Mouse (Mus musculus): ENCODE results near the gene Clstn2.

Clstn2 gene

GRCm38 (mm10) chr9:97672681-97673080 is 360.3 kb downstream of the Clstn2 start:
- no peak for DNase-seq

DNA sequence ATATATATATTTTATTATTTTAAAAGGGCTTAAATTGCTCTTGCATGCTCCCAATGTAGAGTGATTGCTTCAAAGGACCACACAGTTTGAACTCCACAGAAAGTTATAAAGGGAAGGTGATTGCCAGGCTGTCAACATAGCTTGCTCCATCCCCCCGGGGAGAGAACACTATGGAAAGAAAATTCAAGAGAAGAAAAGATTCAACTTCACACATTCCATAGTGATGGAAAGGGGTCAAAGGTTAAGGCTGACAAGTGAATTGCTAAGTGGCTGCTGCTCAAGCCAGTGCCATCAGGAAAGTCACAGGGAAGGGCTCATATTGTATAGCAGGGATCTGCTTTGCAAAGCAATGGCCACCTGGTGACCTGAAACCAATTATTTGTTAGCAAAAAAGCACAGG is 360.8 kb downstream of the Clstn2 start:
- DNase-seq, result no peak

- DNase-seq, result no peak
Observed at GRCm38 (mm10) chr9:97670666-97671065, 362.3 kb downstream of the Clstn2 start.

DNA sequence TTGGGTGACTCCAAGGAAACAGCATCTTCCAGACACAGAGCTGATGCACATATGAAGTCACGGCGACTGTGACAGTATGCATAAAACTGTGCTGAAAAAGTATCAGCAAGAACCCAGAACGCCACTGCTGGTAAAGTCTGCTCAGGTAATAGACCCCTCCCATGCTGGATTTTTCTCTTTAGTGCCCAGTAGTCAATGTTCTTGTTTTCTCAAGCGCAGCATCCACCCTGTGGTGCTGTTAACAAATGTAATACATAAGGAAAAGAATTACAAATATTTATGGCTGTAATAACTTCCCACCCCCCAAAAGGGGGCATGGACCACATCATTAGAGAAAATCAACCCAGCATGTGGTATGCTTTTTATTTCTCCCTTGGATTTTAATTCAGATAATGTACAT is 372.0 kb downstream of the Clstn2 start:
- DNase-seq, result no peak

GRCm38 (mm10) chr9:97658736-97659135 is 374.2 kb downstream of the Clstn2 start:
- no peak for DNase-seq

- DNase-seq, result no peak
Observed at GRCm38 (mm10) chr9:97648409-97648808, 384.6 kb downstream of the Clstn2 start.

DNA sequence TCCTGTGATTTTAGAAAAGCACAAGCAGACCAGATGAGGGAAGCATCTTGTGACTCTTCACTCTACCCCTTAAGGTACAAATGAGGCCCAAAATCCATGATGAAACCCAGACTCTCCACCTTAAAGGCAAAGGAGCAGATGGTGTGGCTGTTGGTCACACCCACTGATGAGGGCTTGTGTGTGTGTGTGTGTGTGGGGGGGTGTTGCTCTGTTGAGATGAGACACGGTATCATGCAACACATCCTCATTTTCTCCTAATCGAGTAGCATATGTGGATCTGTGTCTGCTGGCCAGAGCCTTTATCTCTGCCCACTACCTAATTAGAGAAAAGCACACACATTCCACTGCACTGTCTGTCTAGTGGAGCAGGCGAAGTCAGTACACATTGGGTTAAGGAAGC is 387.2 kb downstream of the Clstn2 start:
- DNase-seq, result no peak

DNA sequence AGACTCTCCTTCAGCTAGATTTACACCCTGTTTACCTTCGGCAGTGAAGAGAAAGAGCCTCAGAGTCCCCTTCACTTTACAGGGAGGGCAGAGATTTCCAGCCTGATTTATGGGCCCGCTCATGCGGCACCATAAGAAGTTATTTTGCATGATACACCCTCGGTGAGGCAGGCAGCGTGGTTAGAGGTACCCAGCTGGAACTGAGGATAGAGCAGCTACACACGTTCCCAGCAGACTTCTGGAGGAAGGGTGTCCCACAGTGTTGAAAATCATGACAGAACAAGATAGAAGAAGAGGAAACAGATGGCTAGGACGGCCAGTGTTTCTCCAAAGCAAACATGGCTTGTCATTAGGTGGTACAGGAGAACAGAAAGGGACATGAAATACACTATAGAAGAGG is 390.6 kb downstream of the Clstn2 start:
- no peak for DNase-seq

- no peak for DNase-seq
Observed at GRCm38 (mm10) chr9:97639967-97640549, 392.9 kb downstream of the Clstn2 start.

GRCm38 (mm10) chr9:97638683-97639354 is 394.2 kb downstream of the Clstn2 start:
- DNase-seq, result no peak

DNA sequence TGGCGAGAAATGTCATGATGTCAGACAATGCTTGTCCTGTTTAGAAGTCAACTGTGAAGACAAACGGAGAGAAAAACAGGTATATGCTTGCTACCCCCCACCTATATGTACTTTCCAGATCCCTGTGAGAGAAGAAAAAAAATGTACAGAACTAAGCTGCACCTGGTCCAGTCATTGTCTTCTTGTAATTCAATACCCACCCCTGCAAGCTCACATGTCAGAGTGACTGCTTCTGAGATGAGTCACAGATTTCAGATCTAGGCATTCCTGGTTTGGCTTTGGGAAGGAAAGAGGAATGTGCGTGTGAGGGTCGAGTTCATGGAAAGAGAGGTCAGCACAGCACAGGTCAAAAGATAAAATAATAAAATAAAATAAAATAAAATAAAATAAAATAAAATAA is 397.6 kb downstream of the Clstn2 start:
- no peak for DNase-seq

DNA sequence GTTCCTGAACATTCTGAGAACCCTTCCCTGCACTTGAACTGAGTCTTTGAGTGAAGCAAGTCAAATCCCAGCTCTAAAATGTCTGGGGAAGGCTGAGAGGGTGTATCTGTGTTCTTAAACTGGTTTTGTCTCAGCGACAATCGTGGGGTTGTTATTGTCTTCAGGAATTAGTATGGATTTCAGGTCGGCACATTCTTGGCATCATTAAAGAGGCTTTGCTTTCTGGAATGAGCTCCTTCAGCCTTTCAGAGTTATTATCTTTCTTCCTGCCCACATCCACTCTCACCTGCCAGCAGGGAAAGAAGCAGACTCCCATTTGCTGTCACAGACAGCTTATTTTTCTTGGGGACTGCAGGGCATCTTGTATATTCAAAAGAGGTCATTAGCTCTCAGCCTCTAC is 398.1 kb downstream of the Clstn2 start:
- no peak for DNase-seq

GRCm38 (mm10) chr9:97629180-97629579 is 403.8 kb downstream of the Clstn2 start:
- no peak for DNase-seq

GRCm38 (mm10) chr9:97628361-97628908 is 404.5 kb downstream of the Clstn2 start:
- no peak for DNase-seq

GRCm38 (mm10) chr9:97627916-97628315 is 405.1 kb downstream of the Clstn2 start:
- DNase-seq, result no peak

DNA sequence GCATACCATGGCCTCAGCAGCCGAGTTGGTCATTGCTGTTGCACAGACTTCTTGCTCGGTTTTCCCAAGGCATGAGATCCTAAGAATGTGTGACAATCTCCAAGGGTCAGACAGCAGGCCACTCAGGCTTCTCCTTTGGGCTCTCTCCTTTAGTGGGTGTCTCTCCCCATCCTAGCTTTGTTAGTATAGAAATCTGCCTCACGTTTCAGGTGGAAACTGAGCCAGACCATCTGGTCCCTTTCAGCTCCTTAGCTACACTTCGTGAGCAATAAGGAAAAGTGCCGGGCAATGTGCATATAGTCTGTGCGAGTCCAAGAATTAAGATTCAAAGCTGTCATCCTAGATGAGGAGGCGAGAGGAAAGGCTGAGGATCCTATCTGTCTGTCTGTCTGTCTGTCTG is 422.4 kb downstream of the Clstn2 start:
- no peak for DNase-seq

GRCm38 (mm10) chr9:97603729-97604128 is 429.3 kb downstream of the Clstn2 start:
- DNase-seq, result no peak

- DNase-seq, result no peak
Observed at GRCm38 (mm10) chr9:97602476-97602875, 430.5 kb downstream of the Clstn2 start.

DNA sequence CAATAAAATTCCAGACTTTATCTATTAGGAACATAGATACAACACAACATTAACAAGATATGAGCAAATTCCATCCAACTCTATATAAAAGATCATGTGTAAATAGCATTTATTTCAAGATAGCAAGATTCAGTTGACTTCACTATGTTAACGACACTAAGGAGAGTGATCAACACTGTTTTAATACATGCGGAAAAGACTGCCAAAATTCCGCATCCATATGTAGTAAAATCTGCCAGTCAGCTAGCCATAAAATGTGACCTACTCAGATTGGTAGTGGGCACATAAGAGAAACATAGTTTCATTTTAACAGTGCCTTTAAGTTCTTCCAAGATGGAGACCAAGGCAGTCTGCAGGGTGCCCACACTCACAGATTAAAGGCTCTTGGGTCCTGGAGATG is 434.0 kb downstream of the Clstn2 start:
- DNase-seq, result no peak

- DNase-seq, result no peak
Observed at GRCm38 (mm10) chr9:97590712-97591111, 442.3 kb downstream of the Clstn2 start.

DNA sequence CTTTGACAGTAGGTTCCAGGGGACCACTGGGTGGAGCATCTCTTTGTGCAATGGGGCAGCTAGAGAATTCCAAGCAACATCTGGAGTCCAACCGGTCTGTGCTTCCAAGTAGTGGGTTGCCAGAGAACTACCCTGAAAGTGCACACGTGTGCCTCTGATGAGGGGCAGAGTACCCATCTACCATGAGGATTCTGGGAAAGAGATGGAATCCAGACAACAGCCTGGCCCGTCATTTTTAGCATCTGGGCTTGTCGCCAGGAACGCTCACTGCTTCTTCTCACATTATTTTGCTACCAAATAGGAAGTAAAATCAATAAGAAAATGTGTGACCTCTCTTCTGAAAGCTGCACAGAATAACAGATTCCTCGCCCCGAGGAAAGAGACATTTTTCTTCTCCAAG is 462.1 kb downstream of the Clstn2 start:
- DNase-seq, result no peak

GRCm38 (mm10) chr9:97563121-97563520 is 469.9 kb downstream of the Clstn2 start:
- no peak for DNase-seq

DNA sequence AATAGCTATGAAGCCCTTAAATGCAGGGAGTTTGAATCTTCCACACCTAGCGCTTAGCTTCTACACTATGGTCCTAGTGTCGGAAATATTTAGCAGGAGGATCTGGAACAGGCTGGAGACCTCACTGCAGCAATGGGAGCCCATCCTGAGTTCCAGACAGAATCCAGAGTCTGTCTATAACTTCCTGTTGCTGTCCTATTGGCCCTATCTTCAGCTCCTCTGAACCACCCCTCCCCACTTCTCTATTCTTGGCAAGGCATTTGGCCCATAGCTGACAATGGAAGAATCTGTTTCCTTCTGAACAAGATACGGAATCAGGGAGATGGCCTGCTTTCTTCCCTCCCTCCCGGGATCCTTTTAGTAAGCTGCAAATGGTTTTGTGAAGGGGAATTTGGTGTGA is 488.6 kb downstream of the Clstn2 start:
- DNase-seq, result no peak

DNA sequence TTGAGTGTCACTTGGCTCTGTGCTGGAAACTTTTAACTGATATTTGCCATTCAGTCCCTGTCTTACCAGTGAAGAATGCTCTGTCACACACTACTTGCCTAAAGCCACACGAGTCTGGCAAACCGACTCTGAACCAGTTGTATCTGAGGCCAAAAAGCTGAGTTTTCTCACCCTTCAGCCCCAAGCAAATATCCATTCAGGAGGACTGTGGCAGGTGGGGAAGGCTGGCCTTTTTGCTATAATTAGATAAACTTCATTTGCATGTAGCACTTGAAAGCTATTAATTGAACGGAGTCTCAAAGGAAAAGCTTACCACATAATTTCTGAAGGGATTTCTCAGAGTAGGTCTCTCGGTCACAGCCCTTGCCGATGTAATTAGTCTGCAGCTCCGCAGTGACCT is 491.6 kb downstream of the Clstn2 start:
- DNase-seq, result no peak
